Mouse (Mus musculus): ENCODE data around the gene Zfp523. TPM values are rescaled to one million over a fixed set of nuclear protein-coding genes. Genes with fewer than 3 reads are reported as not detected.

Gene Zfp523
- total and polyA plus RNA-seq, 3 experiments, result 29.5 to 53.0 TPM; not detected in 1

DNA sequence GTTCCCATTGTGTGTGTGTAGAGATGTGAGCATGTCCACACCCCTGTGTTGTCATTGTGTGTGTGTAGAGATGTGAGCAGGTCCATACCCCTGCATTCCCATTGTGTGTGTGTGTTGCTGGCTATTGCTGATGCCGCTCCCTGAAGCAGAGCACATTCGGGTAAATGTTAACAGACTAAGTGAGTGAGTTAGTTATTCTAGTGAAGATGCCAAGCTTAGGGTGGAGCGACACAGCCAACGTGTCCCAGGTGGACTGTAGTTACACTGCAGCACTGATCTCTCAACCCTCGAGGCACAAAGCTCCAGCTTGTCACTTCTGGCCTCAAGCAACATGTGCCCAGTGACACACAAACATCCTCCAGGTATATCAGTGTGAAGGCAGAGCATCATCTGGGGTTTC lies 11.4 kb downstream of the Zfp523 start:
- H3K4me3 ChIP-seq (ENCODE audit: control insufficient read depth in 1 of 2, insufficient read depth in 1 of 2, low read depth in 2 of 2, low read length in 2 of 2), result no peak overlapping the region
- H3K4me1 ChIP-seq (ENCODE audit: control insufficient read depth in 1 of 2, insufficient read depth in 2 of 2, low read length in 2 of 2), result no peaks in the 10 kb centered on the region; a peak in 1 of 4 replicates
- TF ChIP-seq POLR2AphosphoS2 (IDR thresholded peaks at IDR 0.05; ENCODE audit: low read length), result no peak
- no peak for TF ChIP-seq EP300 (IDR thresholded peaks at IDR 0.05; ENCODE audit: low read depth in 1 of 2, low read length in 2 of 2)
- TF ChIP-seq UBTF (IDR thresholded peaks at IDR 0.05; ENCODE audit: borderline replicate concordance, insufficient read depth, low read depth, low read length), result no peak
- no peak for TF ChIP-seq MYB (IDR thresholded peaks at IDR 0.05; ENCODE audit: low read depth, low read length)
- no peak for TF ChIP-seq RAD21 (IDR thresholded peaks at IDR 0.05; ENCODE audit: low read depth, low read length)
- no peak for TF ChIP-seq ZC3H11A (IDR thresholded peaks at IDR 0.05; ENCODE audit: low read depth, low read length)
- TF ChIP-seq BHLHE40 (IDR thresholded peaks at IDR 0.05; ENCODE audit: borderline replicate concordance, low read depth, low read length), result no peak
- TF ChIP-seq ZKSCAN1 (IDR thresholded peaks at IDR 0.05; ENCODE audit: low read depth, low read length), result no peak
- no peak for TF ChIP-seq MAZ (IDR thresholded peaks at IDR 0.05; ENCODE audit: low read depth, low read length)
- no peak for TF ChIP-seq RCOR1 (IDR thresholded peaks at IDR 0.05; ENCODE audit: low read depth, low read length)
- no peak for TF ChIP-seq CHD1 (IDR thresholded peaks at IDR 0.05; ENCODE audit: low read depth, low read length)
- no peak for TF ChIP-seq ZMIZ1 (IDR thresholded peaks at IDR 0.05; ENCODE audit: low read depth, low read length)
- TF ChIP-seq MAX (IDR thresholded peaks at IDR 0.05; ENCODE audit: low read length), result no peak
- no peak for TF ChIP-seq HCFC1 (IDR thresholded peaks at IDR 0.05; ENCODE audit: low read depth, low read length)
- no peak for TF ChIP-seq JUND (IDR thresholded peaks at IDR 0.05; ENCODE audit: low read depth, low read length)
- no peak for TF ChIP-seq ELF1 (IDR thresholded peaks at IDR 0.05; ENCODE audit: low read depth, low read length)
- no peak for TF ChIP-seq TCF12 (IDR thresholded peaks at IDR 0.05; ENCODE audit: low read depth, low read length)
- TF ChIP-seq GABPA (IDR thresholded peaks at IDR 0.05; ENCODE audit: low read depth, low read length), result no peak
- DNase-seq (ENCODE audit: low read depth, low spot score), result no peak
- no peak overlapping the region for H3K9ac ChIP-seq (ENCODE audit: control insufficient read depth, low read depth, low read length, poor library complexity, severe bottlenecking)
- H3K27ac ChIP-seq (ENCODE audit: control insufficient read depth, low read depth, low read length), result no peak overlapping the region
- no peaks in the 10 kb centered on the region for H3K79me2 ChIP-seq (ENCODE audit: control insufficient read depth, insufficient read depth, low read length, poor library complexity)
- H3K27me3 ChIP-seq (ENCODE audit: control insufficient read depth in 1 of 2, insufficient read depth in 2 of 2, low read length in 2 of 2), result no peaks in the 10 kb centered on the region
- no peaks in the 10 kb centered on the region for H3K9me3 ChIP-seq (replicated peaks; ENCODE audit: insufficient read depth, low read length)
- no peaks in the 10 kb centered on the region; a peak in 1 of 4 replicates for H3K36me3 ChIP-seq (ENCODE audit: control insufficient read depth in 1 of 2, insufficient read depth in 2 of 2, low read length in 2 of 2)

DNA sequence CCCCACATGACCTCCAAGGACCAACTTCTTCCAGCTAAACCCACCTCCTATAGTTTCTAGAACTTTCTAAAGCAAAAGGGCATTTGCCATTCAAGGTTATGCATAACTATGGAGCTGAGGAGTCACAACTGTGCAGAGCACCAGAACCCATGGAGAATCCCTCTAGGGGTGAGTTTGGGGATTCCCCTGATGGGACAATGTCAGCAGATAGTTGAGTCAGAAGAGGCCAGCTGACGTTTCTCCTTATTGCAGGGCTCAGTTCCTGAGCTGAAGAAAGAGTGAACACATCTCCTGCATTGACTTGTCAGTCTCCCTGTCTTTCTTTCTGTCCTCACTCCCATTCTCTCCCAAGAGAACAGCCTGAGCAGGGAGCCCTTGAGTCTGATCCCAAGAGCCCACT lies 15.8 kb downstream of the Zfp523 start:
- H3K27ac ChIP-seq (ENCODE audit: control insufficient read depth, low read depth, low read length), result no peak overlapping the region
- TF ChIP-seq GABPA (IDR thresholded peaks at IDR 0.05; ENCODE audit: low read depth, low read length) (no peak), BHLHE40 (IDR thresholded peaks at IDR 0.05; ENCODE audit: borderline replicate concordance, low read depth, low read length) (no peak), CHD2 (IDR thresholded peaks at IDR 0.05; ENCODE audit: low read length) (no peak), MEF2A (IDR thresholded peaks at IDR 0.05; ENCODE audit: extremely low read depth, insufficient replicate concordance, low read depth, low read length, poor library complexity, severe bottlenecking) (no peak), TBP (IDR thresholded peaks at IDR 0.05; ENCODE audit: low read depth, low read length) (no peak), GATA1 (IDR thresholded peaks at IDR 0.05; ENCODE audit: low read depth, low read length) (no peak), NRF1 (IDR thresholded peaks at IDR 0.05; ENCODE audit: insufficient read depth, low read depth, low read length, poor library complexity, severe bottlenecking) (no peak), ETS1 (IDR thresholded peaks at IDR 0.05; ENCODE audit: low read depth, low read length) (no peak), MYC (IDR thresholded peaks at IDR 0.05; ENCODE audit: low read depth, low read length) (no peak), POLR2A (IDR thresholded peaks at IDR 0.05; ENCODE audit: control insufficient read depth in 1 of 2, insufficient read depth in 1 of 2, low read depth in 1 of 2, low read length in 2 of 2, poor library complexity in 1 of 2) (no peak), HCFC1 (IDR thresholded peaks at IDR 0.05; ENCODE audit: low read depth, low read length) (no peak), USF2 (IDR thresholded peaks at IDR 0.05; ENCODE audit: borderline replicate concordance in 1 of 2, insufficient read depth in 1 of 2, low read depth in 1 of 2, low read length in 2 of 2) (no peak), NELFE (IDR thresholded peaks at IDR 0.05; ENCODE audit: low read depth, low read length) (no peak), JUND (IDR thresholded peaks at IDR 0.05; ENCODE audit: low read depth, low read length) (no peak), RCOR1 (IDR thresholded peaks at IDR 0.05; ENCODE audit: low read depth, low read length) (no peak), UBTF (IDR thresholded peaks at IDR 0.05; ENCODE audit: borderline replicate concordance, insufficient read depth, low read depth, low read length) (no peak), KAT2A (conservative IDR thresholded peaks at IDR 0.05; ENCODE audit: low read depth, low read length) (no peak)
- no peaks in the 10 kb centered on the region; a peak in 1 of 4 replicates for H3K36me3 ChIP-seq (ENCODE audit: control insufficient read depth in 1 of 2, insufficient read depth in 2 of 2, low read length in 2 of 2)

More for the DNA sequence above, 15.8 kb downstream of the Zfp523 start:
- Histone ChIP-seq H3K9me3 (replicated peaks; ENCODE audit: insufficient read depth, low read length) (no peaks in the 10 kb centered on the region), H3K4me3 (ENCODE audit: control insufficient read depth in 1 of 2, insufficient read depth in 1 of 2, low read depth in 2 of 2, low read length in 2 of 2) (no peak overlapping the region), H3K79me2 (ENCODE audit: control insufficient read depth, insufficient read depth, low read length, poor library complexity) (no peaks in the 10 kb centered on the region), H3K4me1 (ENCODE audit: control insufficient read depth in 1 of 2, insufficient read depth in 2 of 2, low read length in 2 of 2) (no peaks in the 10 kb centered on the region; a peak in 1 of 4 replicates), H3K9ac (ENCODE audit: control insufficient read depth, low read depth, low read length, poor library complexity, severe bottlenecking) (no peak overlapping the region), H3K27me3 (ENCODE audit: control insufficient read depth in 1 of 2, insufficient read depth in 2 of 2, low read length in 2 of 2) (no peaks in the 10 kb centered on the region)
- no peak for DNase-seq (ENCODE audit: low read depth, low spot score)
